Mouse (Mus musculus): Measurements from ENCODE around the gene Cartpt. TPM values are rescaled to one million over a fixed set of nuclear protein-coding genes. Genes with fewer than 3 reads are reported as not detected.
"Not testable (repeated sequence)": the region's sequence is repeated elsewhere in the genome, so short reads cannot be mapped to it uniquely, and the experiment has no call there.

The Cartpt gene
- polyA plus RNA-seq, 2 experiments from 2014 or later = not detected

DNA sequence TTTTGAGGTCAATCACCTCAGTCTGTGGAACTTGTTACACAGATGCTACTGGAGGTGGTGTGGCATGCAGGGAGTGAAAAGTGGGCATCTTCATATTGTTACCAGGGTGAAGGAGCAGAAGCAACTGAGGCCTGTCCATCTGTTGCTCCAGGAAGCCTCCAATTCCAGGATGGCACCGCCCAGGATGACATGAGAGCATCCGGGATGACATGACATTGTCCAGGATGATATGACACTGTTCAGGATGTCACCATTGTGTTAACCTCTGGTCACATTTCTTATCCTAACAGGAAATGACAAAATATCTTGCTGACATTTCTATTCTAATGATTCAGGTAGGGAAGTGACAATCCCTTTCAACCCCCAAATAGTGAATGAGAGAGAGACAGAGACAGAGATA is 47.8 kb downstream of the Cartpt start:
- no peak for ATAC-seq

DNA sequence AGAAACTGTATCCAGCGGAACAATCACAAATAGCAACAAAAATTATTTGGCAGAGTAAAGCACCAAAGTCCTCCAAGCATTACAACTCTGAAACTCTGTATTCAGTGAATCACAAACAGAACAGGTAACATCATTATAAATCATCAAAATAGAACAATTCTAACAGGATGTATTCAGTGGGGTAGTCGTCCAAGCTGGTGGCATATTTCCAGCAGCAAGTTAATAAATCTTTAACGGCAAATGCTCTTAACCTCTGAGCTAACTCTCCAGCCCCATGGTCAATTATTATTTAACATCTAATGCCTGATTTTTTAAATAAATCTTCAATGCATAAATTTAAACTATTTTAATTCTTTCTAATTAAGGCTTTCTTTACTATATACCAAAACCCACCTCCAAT is 48.5 kb downstream of the Cartpt start:
- ATAC-seq = not testable (repeated sequence)

DNA sequence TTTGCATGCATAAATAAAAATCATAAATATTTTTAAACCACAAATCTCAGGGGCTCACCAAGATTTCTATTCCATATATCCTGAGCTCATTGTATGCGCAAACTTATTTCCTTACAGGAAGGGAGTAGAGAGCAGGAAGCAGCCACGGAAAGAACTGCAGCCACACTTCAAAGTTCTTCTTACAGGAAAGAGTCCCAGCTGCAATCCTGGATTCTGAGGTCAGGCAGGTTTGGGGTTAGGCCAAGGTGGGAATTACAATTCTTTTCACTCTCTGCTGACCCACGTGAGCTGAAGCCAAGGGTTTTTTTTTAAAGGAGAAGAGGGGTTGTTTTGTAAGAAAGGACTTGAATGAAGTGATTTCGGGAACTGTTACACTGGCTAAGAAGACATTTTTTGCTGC is 49.9 kb downstream of the Cartpt start:
- no peak for ATAC-seq

DNA sequence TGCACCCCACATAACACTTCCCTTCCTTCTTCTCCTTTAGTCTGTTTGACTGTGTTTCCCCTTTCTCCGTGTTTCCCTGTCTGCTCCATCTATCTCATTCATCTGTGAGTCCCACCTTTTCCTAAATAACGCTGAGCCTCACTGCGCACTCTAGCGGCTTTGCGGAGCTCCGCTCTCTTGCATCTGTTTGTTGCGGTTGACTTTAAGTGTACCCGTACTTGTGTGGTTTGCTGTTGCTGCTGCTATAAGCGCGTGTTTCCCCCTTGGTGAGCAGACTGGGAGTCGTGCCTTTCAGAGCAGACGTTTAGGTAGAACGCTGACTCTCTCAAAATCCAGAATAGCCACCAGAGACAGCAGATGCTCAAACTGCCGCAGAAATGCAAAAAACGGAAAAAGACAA is 51.3 kb downstream of the Cartpt start:
- no peak for ATAC-seq

Other genes starting within 250 kb of the Cartpt start
- gene Mccc2, start 114.5 kb upstream of the Cartpt start, polyA plus RNA-seq (2017; shearing (Covaris generic)) = 10 to 100 TPM; 10.5 to 16.3 TPM
- 10 to 100 TPM; 17.5 to 20.3 TPM for gene Bdp1, start 203.0 kb upstream of the Cartpt start, polyA plus RNA-seq (2017; shearing (Covaris generic))
- 1 to 10 TPM; 5.4 to 6.7 TPM for gene Serf1, start 206.9 kb upstream of the Cartpt start, polyA plus RNA-seq (2017; shearing (Covaris generic))
- gene Smn1, start 223.8 kb upstream of the Cartpt start, polyA plus RNA-seq (2017; shearing (Covaris generic)) = 10 to 100 TPM; 31.8 to 34.7 TPM